8 mouse cellular contexts compared by ENCODE assay signal in genomic region chr2:178542032-178542431, GRCm38 (mm10).
DNase-seq lines count a peak whose midpoint lies in the region; ATAC-seq lines count a peak whose summit lies in the region.

No protein-coding gene starts in this region.

- no peaks in the 10 kb centered on the region for H3K4me1 ChIP-seq in liver, embryonic 12.5 days

- no peak overlapping the region for H3K9ac ChIP-seq in liver, embryonic 12.5 days

- no peak overlapping the region for H3K4me2 ChIP-seq in liver, embryonic 12.5 days

- no peak overlapping the region for H3K27ac ChIP-seq in liver, embryonic 12.5 days

- H3K36me3 ChIP-seq in liver, embryonic 12.5 days, result no peaks in the 10 kb centered on the region

- WGBS in liver, embryonic 12.5 days (ENCODE audit: insufficient replicate concordance), result 5% methylated on average over 2 of the region's 2 CpGs

- ATAC-seq in liver, embryonic 12.5 days, result no peak

- H3K27me3 ChIP-seq in liver, embryonic 12.5 days (replicated peaks), result no peaks in the 10 kb centered on the region; the same call in 1 of the 2 replicates

- no peak overlapping the region for H3K4me3 ChIP-seq in liver, embryonic 12.5 days

- peak; percentile 55 to 69 for DNase-seq in cerebellum, postnatal 14 days
- no peak for DNase-seq in cerebellum, adult 9-10 months
- peak; percentile 41 for DNase-seq in liver
- peak; percentile 25 for DNase-seq in c-Kit-positive CD71-negative TER-119-negative erythroid progenitor cells, embryonic 14.5 days (ENCODE audit: low read depth)
- DNase-seq in layer of hippocampus, adult 9-11 months, result peak; percentile 12
- DNase-seq in naive thymus-derived CD4-positive, alpha-beta T cell, adult 2 months (ENCODE audit: low read depth), result peak; percentile 50
- peak; percentile 67 to 78 for DNase-seq in thymus, postnatal 36 days

- H3K9me3 ChIP-seq in liver, embryonic 12.5 days (replicated peaks), result no peaks in the 10 kb centered on the region
